Mouse (Mus musculus) limb, embryonic 10.5 days (tissue): Measurements from ENCODE around the gene Zfp811. TPM values are rescaled to one million over a fixed set of nuclear protein-coding genes. Genes with fewer than 3 reads are reported as not detected.
"Not testable (repeated sequence)": the region's sequence is repeated elsewhere in the genome, so short reads cannot be mapped to it uniquely, and the experiment has no call there.

Experiments
- DNase-seq: peaks from one replicate; pipeline ENCODE4 v3.0.0-alpha.2; 2017; ENCODE audit warnings: low spot score
- H3K27ac ChIP-seq: fragments of 300-500 bp; sonication (generic); 2 replicates; pipeline ENCODE4 v1.5.1; 2016; ENCODE audit warnings: mild to moderate bottlenecking
- H3K27me3 ChIP-seq: fragments of 300-500 bp; sonication (generic); 2 replicates; pipeline ENCODE4 v1.6.1; 2016; ENCODE audit warnings: low read depth, mild to moderate bottlenecking; ENCODE audit not compliant: poor library complexity, severe bottlenecking
- H3K36me3 ChIP-seq: fragments of 300-500 bp; sonication (generic); 2 replicates; pipeline ENCODE4 v1.6.1; 2016; ENCODE audit warnings: mild to moderate bottlenecking, moderate library complexity
- H3K4me1 ChIP-seq: fragments of 300-500 bp; sonication (generic); 2 replicates; pipeline ENCODE4 v1.6.1; 2016
- H3K4me3 ChIP-seq: fragments of 300-500 bp; sonication (generic); 2 replicates; pipeline ENCODE4 v1.5.1; 2016; ENCODE audit warnings: mild to moderate bottlenecking, moderate library complexity
- H3K9me3 ChIP-seq: fragments of 300-500 bp; sonication (generic); replicated peaks from 2 replicates; pipeline ENCODE4 v1.6.1; 2016; ENCODE audit warnings: mild to moderate bottlenecking
- WGBS: fragments of 180-500 bp; shearing (Covaris S2); methylation state at CpG from one replicate; pipeline ENCODE4 v1.1.7; 2016; 5-methylcytosine and 5-hydroxymethylcytosine counted together
- polyA plus RNA-seq: library from polyadenylated mRNA; unstranded; fragments of >200 nt; fragmentation: Nextera tagmentation; extraction: Ambion mirVana; gene quantifications from 2 replicates; pipeline ENCODE4 v1.2.1, GENCODE M21; 2016

Zfp811 gene
- 2.8 and 4.4 TPM in 2 replicates for polyA plus RNA-seq

GRCm38 (mm10) chr17:32809544-32810374 lies at the start of gene Zfp811:
Gene Zfp811, minus strand, starts transcription at chr17:32809931.
- H3K4me3 ChIP-seq = peak within 1 kb of the TSS; percentile 60
- H3K27ac ChIP-seq = peak within 1 kb of the TSS; percentile 76
- no peaks in the 10 kb centered on the region for H3K9me3 ChIP-seq
- peak; percentile 53 for DNase-seq
- peaks cover 5% of the 10 kb centered on the region for H3K36me3 ChIP-seq
- peaks cover 16% of the 10 kb centered on the region for H3K4me1 ChIP-seq
- H3K27me3 ChIP-seq = no peaks in the 10 kb centered on the region
- under 1% methylated on average over 17 of the region's 17 CpGs for WGBS

GRCm38 (mm10) chr17:32856713-32857112 lies 47.0 kb upstream of the Zfp811 start:
- not testable (repeated sequence) for H3K9me3 ChIP-seq, H3K36me3 ChIP-seq, H3K4me1 ChIP-seq, DNase-seq, H3K27ac ChIP-seq, H3K4me3 ChIP-seq, H3K27me3 ChIP-seq
- 75% methylated on average over 4 of the region's 6 CpGs for WGBS

GRCm38 (mm10) chr17:32851581-32851980 lies 41.9 kb upstream of the Zfp811 start:
- no peaks in the 10 kb centered on the region for H3K9me3 ChIP-seq
- H3K4me3 ChIP-seq = no peak overlapping the region
- H3K27me3 ChIP-seq = no peaks in the 10 kb centered on the region
- no peak overlapping the region for H3K27ac ChIP-seq
- DNase-seq = no peak
- H3K36me3 ChIP-seq = no peaks in the 10 kb centered on the region
- no peaks in the 10 kb centered on the region for H3K4me1 ChIP-seq
- 71% methylated on average over 7 of the region's 7 CpGs for WGBS

- H3K36me3 ChIP-seq = no peaks in the 10 kb centered on the region
- no peak for DNase-seq
- H3K4me3 ChIP-seq = no peak overlapping the region
- peaks cover 6% of the 10 kb centered on the region; the same call in 1 of the 2 replicates for H3K4me1 ChIP-seq
- 87% methylated on average over 2 of the region's 2 CpGs for WGBS
- 0 out of 2 replicates have a peak, but pooled peaks cover 1% of the 10 kb centered on the region for H3K9me3 ChIP-seq
- no peaks in the 10 kb centered on the region for H3K27me3 ChIP-seq
- no peak overlapping the region for H3K27ac ChIP-seq
Measured at GRCm38 (mm10) chr17:32841388-32841787, 31.7 kb upstream of the Zfp811 start.

DNA sequence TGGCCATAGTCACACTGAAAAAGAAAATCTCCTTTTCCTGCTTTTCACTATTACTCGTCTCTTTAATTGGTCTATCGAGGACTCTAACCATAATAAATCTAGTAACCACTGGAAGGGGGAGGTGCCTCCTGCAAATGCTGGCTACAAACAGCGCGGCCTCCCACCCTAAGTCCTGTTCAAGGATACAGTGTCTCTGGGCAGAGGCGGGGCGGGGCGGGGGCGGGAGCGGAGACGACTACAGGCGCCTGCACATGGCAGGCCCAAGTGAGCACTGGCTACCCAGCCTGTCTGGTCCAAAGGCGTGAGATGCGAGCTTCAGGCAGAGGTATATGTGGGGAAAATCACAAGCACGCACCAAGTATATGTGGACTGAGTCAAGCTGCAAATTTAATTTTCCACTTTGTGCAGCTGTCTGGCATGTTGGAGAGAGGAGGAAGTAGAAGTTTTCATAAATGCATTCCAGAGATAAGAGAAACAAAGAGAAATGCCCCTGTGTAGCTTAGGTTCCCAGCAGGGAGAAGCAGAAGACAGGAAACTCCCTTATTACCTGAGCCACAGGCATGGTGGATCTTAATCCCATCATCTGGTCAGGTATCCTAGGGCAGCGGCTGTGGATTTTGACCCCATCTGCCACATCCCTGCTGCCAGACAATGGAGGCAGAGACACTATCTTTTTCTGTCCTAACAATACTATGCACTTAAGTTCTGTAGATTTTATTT lies 29.5 kb upstream of the Zfp811 start:
- Histone ChIP-seq H3K36me3 (no peaks in the 10 kb centered on the region), H3K9me3 (0 out of 2 replicates have a peak, but pooled peaks cover 1% of the 10 kb centered on the region), H3K4me3 (no peak overlapping the region), H3K4me1 (peaks cover 6% of the 10 kb centered on the region; the same call in 1 of the 2 replicates), H3K27ac (no peak overlapping the region), H3K27me3 (no peaks in the 10 kb centered on the region)
- whole genome bisulfite sequencing = 45% methylated on average over 15 of the region's 15 CpGs
- no peak for DNase-seq

- H3K36me3 ChIP-seq = peaks cover 20% of the 10 kb centered on the region
- peak overlapping the region; percentile 95 for H3K27ac ChIP-seq
- WGBS = 38% methylated on average over 3 of the region's 3 CpGs
- H3K27me3 ChIP-seq = no peaks in the 10 kb centered on the region
- peaks cover 6% of the 10 kb centered on the region; the same call in 1 of the 2 replicates for H3K4me1 ChIP-seq
- H3K9me3 ChIP-seq = no peaks in the 10 kb centered on the region
- no peak for DNase-seq
- H3K4me3 ChIP-seq = peak overlapping the region; percentile 79
Measured at GRCm38 (mm10) chr17:32830418-32830782, 20.7 kb upstream of the Zfp811 start.

DNA sequence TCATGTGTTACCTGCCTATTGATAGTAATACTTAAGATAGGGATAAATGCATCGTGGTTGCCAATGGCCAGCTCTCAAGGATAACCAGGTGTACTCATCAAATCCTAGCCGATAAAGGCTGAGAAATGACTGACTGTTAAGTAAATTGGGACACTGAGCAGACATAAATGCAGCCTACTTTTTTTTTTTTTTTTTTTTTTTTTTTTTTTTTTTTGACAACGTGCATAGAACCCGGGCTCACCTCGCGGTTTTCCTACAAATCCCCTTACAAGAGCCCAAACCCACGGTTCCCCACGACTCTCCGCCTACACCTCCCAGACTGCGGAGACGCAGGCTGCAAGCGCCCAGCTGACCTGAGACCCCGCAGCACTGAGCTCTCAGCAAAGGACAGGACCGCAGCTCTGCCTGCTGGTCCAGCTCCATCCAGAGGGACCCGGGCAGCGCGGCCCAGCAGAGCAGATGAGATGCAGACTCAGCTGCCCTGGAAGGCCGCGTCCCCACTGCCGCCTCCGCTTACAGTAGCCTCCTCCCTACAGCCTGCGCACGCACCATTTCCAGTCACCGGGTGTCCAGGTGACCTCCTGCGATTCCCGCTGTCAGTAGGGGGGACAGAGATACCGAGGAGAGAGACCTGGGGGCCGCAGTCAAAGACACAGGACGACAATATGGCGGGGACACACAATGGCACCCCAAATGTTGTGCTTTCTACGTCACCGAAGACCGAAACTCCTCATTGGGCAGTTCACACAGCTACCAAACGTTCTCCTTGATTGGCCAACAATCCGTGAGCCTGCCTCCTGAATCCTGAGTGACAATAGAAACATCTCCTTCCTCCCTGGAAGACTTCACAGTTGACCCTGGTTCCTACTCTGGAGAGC lies 20.0 kb upstream of the Zfp811 start, which contains the start of gene Zfp799:
Gene Zfp799 (minus strand): TSS at position 722 of the 878 bp plus-strand sequence.
- peak within 1 kb of the TSS; percentile 95 for H3K27ac ChIP-seq
- no peaks in the 10 kb centered on the region for H3K9me3 ChIP-seq
- peak within 1 kb of the TSS; percentile 79 for H3K4me3 ChIP-seq
- WGBS = 2% methylated on average over 35 of the region's 35 CpGs
- H3K27me3 ChIP-seq = no peaks in the 10 kb centered on the region
- peaks cover 6% of the 10 kb centered on the region; the same call in 1 of the 2 replicates for H3K4me1 ChIP-seq
- H3K36me3 ChIP-seq = peaks cover 26% of the 10 kb centered on the region
- peak; percentile 84 for DNase-seq

GRCm38 (mm10) chr17:32816074-32816784 lies 6.5 kb upstream of the Zfp811 start:
- Histone ChIP-seq H3K4me1 (no peaks in the 10 kb centered on the region), H3K4me3 (no peak overlapping the region), H3K27ac (no peak overlapping the region), H3K27me3 (no peaks in the 10 kb centered on the region), H3K9me3 (no peaks in the 10 kb centered on the region), H3K36me3 (peaks cover 65% of the 10 kb centered on the region)
- DNase-seq = no peak
- 100% methylated on average over 1 of the region's 1 CpGs for WGBS

- Histone ChIP-seq H3K4me3 (no peak overlapping the region), H3K27me3 (no peaks in the 10 kb centered on the region), H3K4me1 (peaks cover 11% of the 10 kb centered on the region), H3K9me3 (no peaks in the 10 kb centered on the region), H3K36me3 (peaks cover 45% of the 10 kb centered on the region), H3K27ac (no peak overlapping the region)
- 79% methylated on average over 7 of the region's 7 CpGs for WGBS
- no peak for DNase-seq
Measured at GRCm38 (mm10) chr17:32814136-32814535, 4.4 kb upstream of the Zfp811 start.

DNA sequence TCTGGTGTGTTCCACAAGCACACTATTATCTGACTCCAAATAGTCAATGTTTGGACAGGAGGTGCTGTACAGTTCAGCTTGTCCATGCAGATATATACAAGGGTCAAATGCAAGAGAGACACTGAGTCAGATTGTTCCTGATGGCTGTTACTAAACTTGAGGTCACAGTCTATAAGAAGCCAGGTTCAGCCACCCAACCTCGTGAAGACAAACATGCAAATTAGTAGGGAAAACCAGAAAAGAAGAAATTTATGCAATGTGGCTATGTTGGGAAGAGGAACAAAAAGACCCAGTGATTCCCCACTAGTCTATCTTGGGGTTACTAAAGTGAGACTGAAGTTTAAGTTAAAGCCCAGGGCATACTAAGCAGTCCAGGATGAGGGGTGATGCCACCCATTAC lies 917 bp upstream of the Zfp811 start:
- Histone ChIP-seq H3K9me3 (no peaks in the 10 kb centered on the region), H3K27ac (no peak overlapping the region), H3K4me1 (peaks cover 16% of the 10 kb centered on the region), H3K4me3 (peak overlapping the region; percentile 60; the same call in 1 of the 2 replicates), H3K36me3 (peaks cover 13% of the 10 kb centered on the region), H3K27me3 (no peaks in the 10 kb centered on the region)
- no peak for DNase-seq
- WGBS = 59% methylated on average over 1 of the region's 1 CpGs

GRCm38 (mm10) chr17:32808921-32809320 lies 810 bp downstream of the Zfp811 start:
- Histone ChIP-seq H3K27ac (0 out of 2 replicates have a peak overlapping the region, but pooled peaks have one; percentile 76), H3K4me1 (peaks cover 16% of the 10 kb centered on the region)
- 18% methylated on average over 8 of the region's 8 CpGs for WGBS

DNA sequence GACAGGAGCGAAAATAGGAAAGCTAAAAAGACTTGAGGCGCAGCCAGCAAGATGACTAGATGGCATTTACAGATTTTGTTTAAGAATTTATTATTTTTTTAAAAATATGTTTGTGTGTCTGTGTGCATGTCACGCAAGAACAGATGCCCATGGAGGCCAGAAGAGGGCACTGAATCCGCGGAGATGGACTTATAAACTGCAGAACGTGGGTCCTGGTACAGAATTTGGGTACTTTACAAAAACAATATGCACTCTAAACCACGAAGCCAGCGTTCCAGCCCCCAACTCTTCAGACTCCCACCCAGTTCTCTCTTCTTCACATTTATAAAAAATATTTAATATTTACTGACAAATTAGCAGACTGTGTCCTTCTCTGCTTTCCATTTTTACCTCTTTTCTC lies 20.5 kb downstream of the Zfp811 start:
- peak overlapping the region; percentile 94; the same call in 1 of the 2 replicates for H3K4me3 ChIP-seq
- no peak for DNase-seq
- no peaks in the 10 kb centered on the region for H3K27me3 ChIP-seq
- H3K27ac ChIP-seq = no peak overlapping the region
- H3K36me3 ChIP-seq = peaks cover 24% of the 10 kb centered on the region
- WGBS = 75% methylated on average over 8 of the region's 8 CpGs
- peaks cover 21% of the 10 kb centered on the region for H3K4me1 ChIP-seq
- no peaks in the 10 kb centered on the region for H3K9me3 ChIP-seq

More at GRCm38 (mm10) chr17:32808921-32809320, 810 bp downstream of the Zfp811 start:
- H3K9me3 ChIP-seq = no peaks in the 10 kb centered on the region
- no peak for DNase-seq
- no peaks in the 10 kb centered on the region for H3K27me3 ChIP-seq
- H3K4me3 ChIP-seq = peak overlapping the region; percentile 60
- H3K36me3 ChIP-seq = no peaks in the 10 kb centered on the region
